Mouse (Mus musculus): ENCODE measurements at regions not wholly inside any gene's neighbourhood (a gene's known extent, or its start where the extent isn't known, plus 50 kb on each side); places are given as distances from the start of the nearest gene placed in this dataset.
A peak's percentile ranks its signal among the peaks of the same experiment; 100 is the strongest.
"Not testable (repeated sequence)": the region's sequence is repeated elsewhere in the genome, so short reads cannot be mapped to it uniquely, and the experiment has no call there.

DNA sequence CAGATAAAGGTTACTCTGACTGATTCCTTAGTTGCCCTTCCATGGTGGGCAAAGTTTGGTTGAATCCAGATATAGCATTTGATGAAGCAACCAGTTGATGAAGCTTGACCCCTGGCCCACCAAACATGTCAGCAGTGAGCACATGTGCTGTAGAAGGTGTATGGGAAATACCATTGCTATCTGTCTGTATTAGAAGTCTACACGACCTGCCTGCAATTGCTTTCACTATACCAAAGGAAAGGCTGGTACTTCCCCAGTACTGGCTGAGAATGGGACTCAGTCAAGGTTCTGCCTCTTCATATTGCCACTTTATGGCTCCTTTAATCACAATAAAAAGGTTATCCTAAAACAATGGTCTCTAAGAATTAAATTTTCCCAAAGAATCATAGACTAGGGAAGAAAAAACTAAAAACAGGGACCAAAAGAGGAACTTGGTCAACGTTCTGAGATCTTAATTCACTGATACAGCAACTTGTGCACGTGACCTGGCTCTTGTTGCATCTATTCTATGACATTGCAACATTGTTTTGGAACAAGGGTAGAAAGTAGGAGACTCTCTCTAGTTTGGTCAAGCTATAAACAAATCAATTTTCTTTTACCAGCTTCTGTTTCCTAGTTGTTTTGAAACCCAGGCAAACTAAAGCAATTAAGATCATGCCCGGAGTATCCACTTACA, 284.0 kb downstream of the Rapgef2 start:
- Histone ChIP-seq H3K4me3 (no peak overlapping the region), H3K36me3 (ENCODE audit: poor library complexity, severe bottlenecking) (no peaks in the 10 kb centered on the region), H3K27me3 (no peaks in the 10 kb centered on the region), H3K9me3 (replicated peaks) (no peaks in the 10 kb centered on the region), H3K9ac (no peak overlapping the region), H3K4me1 (no peaks in the 10 kb centered on the region), H3K4me2 (no peak overlapping the region), H3K27ac (no peak overlapping the region)
- WGBS, result 82% methylated on average over 4 of the region's 4 CpGs
- no peak for ATAC-seq

DNA sequence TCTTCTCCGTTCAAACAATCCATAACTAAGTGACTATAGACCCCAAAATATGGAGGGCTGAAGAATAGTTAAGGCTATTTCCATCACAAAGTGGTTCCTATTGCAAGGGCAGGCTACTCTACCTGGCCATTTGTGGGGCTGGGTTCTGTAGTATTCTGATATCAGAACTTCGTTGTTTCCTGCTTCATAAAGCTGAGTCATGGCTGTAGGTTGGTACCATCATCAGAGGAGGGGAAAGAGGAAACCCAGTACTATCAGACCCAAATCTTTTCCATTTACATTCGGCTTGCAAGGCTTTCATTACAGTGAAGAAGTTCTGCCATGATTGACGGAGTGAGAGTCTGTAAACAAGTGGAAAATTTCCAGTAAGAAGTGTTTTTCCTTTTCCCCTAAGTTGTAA, 284.6 kb downstream of the Rapgef2 start:
- Histone ChIP-seq H3K4me3 (no peak overlapping the region), H3K9ac (no peak overlapping the region), H3K4me2 (no peak overlapping the region), H3K27me3 (no peaks in the 10 kb centered on the region), H3K27ac (no peak overlapping the region), H3K36me3 (ENCODE audit: poor library complexity, severe bottlenecking) (no peaks in the 10 kb centered on the region), H3K4me1 (no peaks in the 10 kb centered on the region), H3K9me3 (replicated peaks) (no peaks in the 10 kb centered on the region)
- ATAC-seq, result no peak
- 90% methylated on average over 4 of the region's 4 CpGs for WGBS

DNA sequence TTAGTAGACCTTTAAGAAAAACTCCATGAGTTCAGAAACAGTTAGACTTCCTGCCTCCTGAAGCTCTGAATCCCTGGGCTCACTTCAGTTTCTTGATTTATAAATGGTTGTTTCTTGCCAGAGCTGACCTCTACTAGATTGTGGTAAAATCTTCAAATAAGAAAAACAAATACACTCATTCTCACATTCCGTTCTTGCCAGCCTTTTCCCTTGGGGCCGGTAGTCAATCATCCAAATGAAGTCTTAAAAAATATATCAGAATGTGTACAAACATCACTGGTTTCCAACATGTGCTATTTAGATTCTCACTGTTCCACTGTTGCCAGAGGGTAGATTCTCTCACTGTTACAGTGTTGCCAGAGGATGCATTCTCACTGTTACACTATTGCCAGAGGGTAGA, 286.0 kb downstream of the Rapgef2 start:
- WGBS, result 85% methylated on average over 2 of the region's 2 CpGs
- Histone ChIP-seq H3K4me1 (no peaks in the 10 kb centered on the region), H3K36me3 (ENCODE audit: poor library complexity, severe bottlenecking) (no peaks in the 10 kb centered on the region), H3K9ac (no peak overlapping the region), H3K27ac (no peak overlapping the region), H3K9me3 (replicated peaks) (no peaks in the 10 kb centered on the region), H3K4me2 (no peak overlapping the region), H3K4me3 (no peak overlapping the region), H3K27me3 (no peaks in the 10 kb centered on the region)
- ATAC-seq, result no peak

DNA sequence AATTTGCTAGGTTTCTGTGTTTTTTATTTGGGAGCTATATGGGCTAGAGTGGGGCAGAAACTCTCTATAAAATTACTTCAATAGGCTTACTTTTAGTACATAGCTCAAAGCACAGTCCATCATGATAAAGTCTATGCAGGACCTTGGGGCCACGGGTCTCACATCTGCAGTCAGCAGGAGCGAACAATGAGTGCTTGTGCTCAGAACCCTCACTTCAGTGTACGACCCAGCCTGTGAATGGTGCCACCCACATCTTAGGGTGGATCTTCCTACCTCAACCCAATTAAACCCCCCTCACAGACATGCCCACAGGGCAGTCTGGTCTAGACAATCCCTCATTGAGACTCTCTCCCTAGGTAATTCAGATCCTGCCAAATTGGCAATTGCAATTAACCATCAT, 286.5 kb downstream of the Rapgef2 start:
- Histone ChIP-seq H3K9ac (no peak overlapping the region), H3K27me3 (no peaks in the 10 kb centered on the region), H3K4me2 (no peak overlapping the region), H3K9me3 (replicated peaks) (no peaks in the 10 kb centered on the region), H3K4me3 (no peak overlapping the region), H3K27ac (no peak overlapping the region), H3K36me3 (ENCODE audit: poor library complexity, severe bottlenecking) (no peaks in the 10 kb centered on the region), H3K4me1 (no peaks in the 10 kb centered on the region)
- WGBS, result 55% methylated on average over 3 of the region's 3 CpGs
- no peak for ATAC-seq

DNA sequence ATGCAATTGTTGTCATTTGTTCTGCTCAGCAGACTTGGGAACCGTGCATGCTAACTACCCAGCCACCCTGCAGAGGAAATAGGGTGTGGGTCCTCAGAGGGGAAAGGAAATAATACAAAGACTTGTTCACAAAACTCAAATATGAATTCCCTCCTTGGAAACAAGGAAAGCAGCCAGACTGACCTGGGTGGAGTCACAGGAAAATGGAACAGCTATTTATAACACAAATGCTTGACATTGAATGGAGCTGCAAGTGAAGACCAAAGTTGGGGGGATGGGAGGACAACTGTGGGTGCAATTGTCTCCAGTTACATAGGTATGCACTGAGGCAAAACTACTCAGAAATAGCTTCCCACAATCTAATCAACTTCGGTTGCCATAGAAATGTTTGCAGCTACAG, 298.2 kb downstream of the Rapgef2 start:
- Histone ChIP-seq H3K27me3 (no peaks in the 10 kb centered on the region), H3K4me2 (no peak overlapping the region), H3K4me1 (no peaks in the 10 kb centered on the region), H3K4me3 (no peak overlapping the region), H3K9me3 (replicated peaks) (no peaks in the 10 kb centered on the region), H3K36me3 (ENCODE audit: poor library complexity, severe bottlenecking) (no peaks in the 10 kb centered on the region), H3K9ac (no peak overlapping the region), H3K27ac (no peak overlapping the region)
- no peak for ATAC-seq
- 85% methylated on average over 2 of the region's 2 CpGs for WGBS

DNA sequence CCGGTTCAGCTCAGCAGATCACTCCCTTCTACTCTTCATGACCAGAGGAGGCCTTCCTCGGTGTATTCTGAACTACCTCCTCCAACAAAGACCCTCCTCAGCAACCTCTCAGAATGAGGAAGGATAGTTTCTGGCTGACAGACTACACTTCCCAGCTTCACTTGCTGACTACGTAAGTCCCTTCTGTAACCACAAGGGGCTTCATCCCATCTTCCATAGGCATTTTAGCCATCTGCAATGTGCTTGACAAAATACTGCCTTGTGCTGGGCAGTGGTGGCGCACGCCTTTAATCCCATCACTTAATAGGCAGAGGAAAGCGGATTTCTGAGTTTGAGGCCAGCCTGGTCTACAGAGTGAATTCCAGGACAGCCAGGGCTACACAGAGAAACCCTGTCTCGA, 299.6 kb downstream of the Rapgef2 start:
- Histone ChIP-seq H3K9ac (no peak overlapping the region), H3K4me2 (no peak overlapping the region), H3K4me3 (no peak overlapping the region), H3K27ac (no peak overlapping the region), H3K4me1 (no peaks in the 10 kb centered on the region), H3K36me3 (ENCODE audit: poor library complexity, severe bottlenecking) (no peaks in the 10 kb centered on the region), H3K27me3 (no peaks in the 10 kb centered on the region), H3K9me3 (replicated peaks) (no peaks in the 10 kb centered on the region)
- 78% methylated on average over 7 of the region's 7 CpGs for WGBS
- no peak for ATAC-seq

DNA sequence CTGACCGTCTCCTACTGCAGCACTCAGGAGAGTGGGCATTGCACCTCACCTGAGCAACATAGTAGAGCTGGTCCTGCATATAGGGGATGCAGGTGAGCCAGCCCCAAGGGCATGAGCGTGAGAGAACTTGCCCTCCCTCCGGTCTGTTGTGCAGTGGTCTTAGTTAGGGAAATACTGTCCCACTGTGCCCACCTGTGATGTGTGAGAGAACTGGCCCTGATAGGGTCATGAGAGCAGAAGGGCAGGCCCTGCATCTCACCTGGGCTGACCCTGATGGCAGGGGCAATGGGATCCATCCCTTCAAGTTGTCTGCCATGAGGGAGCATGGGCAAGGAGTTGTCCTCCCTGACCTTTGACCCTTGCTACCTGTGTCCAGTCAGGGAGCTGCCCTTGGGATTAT, 305.3 kb downstream of the Rapgef2 start:
- H3K4me3 ChIP-seq, result no peak overlapping the region
- H3K27ac ChIP-seq, result no peak overlapping the region
- 94% methylated on average over 3 of the region's 3 CpGs for WGBS
- H3K27me3 ChIP-seq, result no peaks in the 10 kb centered on the region
- H3K4me2 ChIP-seq, result no peak overlapping the region
- no peaks in the 10 kb centered on the region for H3K36me3 ChIP-seq (ENCODE audit: poor library complexity, severe bottlenecking)
- H3K4me1 ChIP-seq, result no peaks in the 10 kb centered on the region
- no peaks in the 10 kb centered on the region for H3K9me3 ChIP-seq (replicated peaks)
- no peak overlapping the region for H3K9ac ChIP-seq
- 0 out of 2 replicates have a peak, but pooled peaks have one; percentile 38 for ATAC-seq

DNA sequence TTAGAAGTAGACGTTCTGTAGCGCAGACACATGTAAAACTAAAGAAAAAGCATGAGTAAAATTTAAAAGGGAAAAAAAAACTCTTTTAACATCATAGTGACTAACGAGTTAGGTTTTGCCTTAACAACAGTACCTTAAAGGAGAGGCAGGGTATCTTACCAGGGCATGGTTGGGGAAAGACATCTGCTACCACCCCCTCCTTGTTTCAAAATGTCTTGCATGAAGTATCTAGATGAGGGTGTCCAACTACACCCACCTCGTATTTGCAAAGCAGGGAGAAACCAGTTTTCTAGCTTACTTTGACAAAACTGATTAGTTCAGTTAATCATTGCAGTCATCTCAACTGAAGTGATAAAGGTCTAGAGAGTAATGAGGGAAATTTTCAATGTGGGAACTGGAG, 307.5 kb downstream of the Rapgef2 start:
- H3K36me3 ChIP-seq (ENCODE audit: poor library complexity, severe bottlenecking), result no peaks in the 10 kb centered on the region
- 84% methylated on average over 4 of the region's 4 CpGs for WGBS

DNA sequence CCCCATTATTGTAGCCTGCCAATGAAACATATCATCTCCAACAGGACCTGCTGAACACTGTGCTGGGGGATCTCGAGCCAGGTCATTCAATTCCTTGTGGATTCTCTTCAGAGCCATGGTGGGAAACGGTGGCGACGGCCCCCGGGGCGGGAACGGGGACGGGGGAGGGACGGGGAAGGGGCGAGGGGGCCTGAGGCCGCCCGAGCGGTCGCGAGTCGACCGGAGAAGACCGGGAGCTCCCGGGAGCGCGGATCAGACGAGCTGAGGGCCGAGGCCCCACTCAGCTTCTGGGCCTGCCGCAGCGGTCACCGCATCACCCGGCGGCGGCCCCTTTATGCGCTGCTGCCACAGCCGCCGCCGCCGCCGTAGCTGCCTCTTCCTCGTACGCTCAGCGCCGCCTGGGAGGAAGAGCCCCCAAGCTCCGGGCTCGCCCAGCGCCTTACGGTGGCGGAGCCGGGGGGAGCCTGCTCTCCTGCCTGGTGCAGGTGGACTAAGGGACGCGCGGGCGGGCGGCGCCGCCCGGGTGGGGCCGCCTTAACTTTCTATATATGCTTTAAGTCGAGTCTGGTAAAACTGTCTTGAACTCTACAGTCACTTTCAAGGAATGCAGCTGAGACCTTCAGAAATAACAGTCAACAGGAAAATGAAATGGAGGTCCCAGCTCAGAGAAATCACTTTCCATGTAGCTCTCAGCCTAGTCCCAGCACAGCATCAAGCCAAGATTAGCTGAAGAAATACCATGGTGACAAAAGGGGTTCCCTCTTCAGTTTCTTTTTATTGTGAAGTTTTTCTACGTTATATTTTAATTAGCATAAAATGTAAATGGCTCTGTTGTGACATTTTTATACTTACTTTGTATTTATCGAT, 319.4 kb downstream of the Rapgef2 start:
- ATAC-seq, result peak; percentile 93
- H3K27me3 ChIP-seq; H3K9me3 ChIP-seq (replicated peaks); H3K27ac ChIP-seq; H3K36me3 ChIP-seq (ENCODE audit: poor library complexity, severe bottlenecking); H3K4me1 ChIP-seq: not testable (repeated sequence)
- Histone ChIP-seq H3K4me2 (peak overlapping the region; percentile 73), H3K9ac (peak overlapping the region; percentile 72), H3K4me3 (peak overlapping the region; percentile 51)
- 3% methylated on average over 39 of the region's 57 CpGs for WGBS

More for the DNA sequence above, 307.5 kb downstream of the Rapgef2 start:
- no peaks in the 10 kb centered on the region for H3K27me3 ChIP-seq
- no peak overlapping the region for H3K4me2 ChIP-seq
- H3K9me3 ChIP-seq (replicated peaks), result no peaks in the 10 kb centered on the region
- no peak overlapping the region for H3K27ac ChIP-seq
- no peaks in the 10 kb centered on the region for H3K4me1 ChIP-seq
- no peak overlapping the region for H3K9ac ChIP-seq
- no peak for ATAC-seq
- no peak overlapping the region for H3K4me3 ChIP-seq

DNA sequence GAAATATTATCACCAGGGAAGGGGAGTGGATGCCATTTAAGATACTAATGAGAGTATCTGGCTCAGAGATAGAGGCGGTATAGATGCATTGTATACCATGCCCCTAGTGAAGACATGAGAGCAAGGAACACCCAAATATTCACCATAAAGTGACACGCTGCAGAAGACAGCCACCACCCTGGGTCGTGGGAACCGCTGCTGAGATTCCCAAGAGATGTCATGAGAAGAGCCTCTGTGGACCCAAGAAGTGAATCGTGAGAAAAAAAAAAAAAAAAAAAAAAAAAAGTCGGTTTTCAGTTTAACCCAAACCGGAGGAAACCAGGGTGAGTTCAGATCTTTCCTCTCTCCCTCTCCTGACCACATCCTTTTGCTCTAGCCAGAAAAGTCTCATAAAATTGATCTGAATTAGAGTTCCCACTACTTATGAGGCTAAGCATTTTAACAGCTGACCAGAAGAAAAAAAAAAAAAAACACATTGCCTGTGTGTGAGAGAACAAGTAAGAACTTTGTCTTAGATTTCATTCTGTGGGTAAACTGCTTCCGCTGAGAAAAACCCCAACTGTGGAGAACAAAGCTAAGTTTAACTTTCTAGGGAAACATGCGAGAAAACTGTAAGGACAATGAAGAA, 322.0 kb downstream of the Rapgef2 start:
- no peak overlapping the region for H3K4me2 ChIP-seq
- no peak overlapping the region for H3K9ac ChIP-seq
- H3K4me1 ChIP-seq, result 0 out of 2 replicates have a peak, but pooled peaks cover 5% of the 10 kb centered on the region
- H3K27ac ChIP-seq, result no peak overlapping the region
- H3K4me3 ChIP-seq, result no peak overlapping the region
- 90% methylated on average over 9 of the region's 9 CpGs for WGBS
- H3K36me3 ChIP-seq (ENCODE audit: poor library complexity, severe bottlenecking), result no peaks in the 10 kb centered on the region
- no peak for ATAC-seq
- no peaks in the 10 kb centered on the region for H3K9me3 ChIP-seq (replicated peaks)
- no peaks in the 10 kb centered on the region for H3K27me3 ChIP-seq

DNA sequence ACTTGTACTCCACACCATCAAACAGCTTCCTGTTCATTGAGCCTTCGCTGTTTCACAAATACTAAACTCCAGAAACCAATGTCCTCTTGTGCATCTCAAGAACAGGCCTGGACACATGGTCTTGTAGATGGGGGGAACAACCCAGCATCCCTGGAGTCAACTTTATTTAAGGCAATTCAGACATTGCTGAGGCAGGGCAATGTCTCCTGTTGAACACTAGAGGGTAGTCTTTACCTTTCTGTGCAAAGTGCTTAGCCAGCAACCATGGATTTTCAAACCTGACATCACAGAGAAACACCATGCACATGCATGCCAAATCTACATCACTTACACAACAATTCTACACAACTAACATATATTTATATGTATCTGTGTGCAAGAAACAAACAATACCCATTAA, 327.5 kb downstream of the Rapgef2 start:
- no peak overlapping the region for H3K27ac ChIP-seq
- H3K36me3 ChIP-seq (ENCODE audit: poor library complexity, severe bottlenecking), result no peaks in the 10 kb centered on the region
- 34% methylated on average over 1 of the region's 1 CpGs for WGBS
- ATAC-seq, result peak; percentile 90
- no peak overlapping the region for H3K4me3 ChIP-seq
- no peaks in the 10 kb centered on the region for H3K4me1 ChIP-seq
- no peak overlapping the region for H3K4me2 ChIP-seq
- H3K27me3 ChIP-seq, result no peaks in the 10 kb centered on the region
- H3K9me3 ChIP-seq (replicated peaks), result no peaks in the 10 kb centered on the region
- H3K9ac ChIP-seq, result no peak overlapping the region

DNA sequence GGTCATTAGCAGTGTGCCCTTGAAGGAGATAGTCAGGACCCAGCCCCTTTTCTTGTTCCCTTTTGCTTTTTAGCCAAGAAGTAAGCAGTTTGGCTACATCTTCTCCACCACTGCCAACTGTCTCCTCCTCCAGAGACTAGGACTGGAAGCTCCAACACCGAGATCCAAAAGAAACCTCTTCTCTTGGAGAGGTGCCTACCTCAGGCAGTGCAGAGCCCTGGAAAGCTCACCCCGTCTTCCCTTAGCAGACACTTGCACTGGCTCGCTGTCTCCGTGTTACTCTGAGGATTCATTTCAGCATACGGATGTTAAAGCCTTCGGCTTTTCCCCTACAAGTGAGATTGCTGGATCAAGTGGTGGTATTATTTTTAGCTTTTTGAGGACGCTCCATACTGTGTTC, 331.0 kb downstream of the Rapgef2 start:
- Histone ChIP-seq H3K27ac (no peak overlapping the region), H3K4me2 (no peak overlapping the region), H3K4me3 (no peak overlapping the region), H3K36me3 (ENCODE audit: poor library complexity, severe bottlenecking) (no peaks in the 10 kb centered on the region), H3K9me3 (replicated peaks) (no peaks in the 10 kb centered on the region), H3K9ac (no peak overlapping the region), H3K4me1 (no peaks in the 10 kb centered on the region), H3K27me3 (no peaks in the 10 kb centered on the region)
- 91% methylated on average over 7 of the region's 7 CpGs for WGBS
- ATAC-seq, result no peak

All from forebrain, embryonic 13.5 days (tissue).